11 mouse cellular contexts compared by ENCODE assay signal in genomic region chr17:6835333-6835916, GRCm38 (mm10). TPM values are rescaled to one million over a fixed set of nuclear protein-coding genes. Genes with fewer than 3 reads are reported as not detected.
DNase-seq lines count a peak whose midpoint lies in the region; ATAC-seq lines count a peak whose summit lies in the region.
"Had no signal": no experiment of that assay in that cellular context is flagged by ENCODE, and none has a peak within 500 bp of the region (broad histone marks: within the 10 kb centered on the region; RNA-seq: fewer than 3 reads in every experiment).

No protein-coding gene starts in this region.

- H3K4me3 ChIP-seq in heart, embryonic 11.5 days (ENCODE audit: low read depth, low read length) = no peak overlapping the region

- peak; percentile 97 for DNase-seq in heart, adult 11 months
- peak; percentile 1 for DNase-seq in ES-CJ7 (ENCODE audit: low read depth, low spot score)
- DNase-seq in induced T-regulatory cell, adult 2 months (ENCODE audit: low read depth) = peak; percentile 27
- peak; percentile 34 for DNase-seq in skeletal muscle tissue, adult 2 months (ENCODE audit: low read depth, low spot score)
- DNase-seq in cerebellum, postnatal 4 days (ENCODE audit: low spot score in 2 of 2) = no peak
- no peak for DNase-seq in T-cell, adult 2 months (ENCODE audit: low spot score)
- no peak for DNase-seq in gastrocnemius, postnatal 4 days (ENCODE audit: low spot score in 2 of 2)
- DNase-seq: embryo, embryonic 11 days; gastrocnemius, postnatal 10 days; kidney, adult 9 months had no signal

- no peak overlapping the region for H3K4me2 ChIP-seq in heart, embryonic 11.5 days

- 49% methylated on average over 7 of the region's 7 CpGs for WGBS in heart, embryonic 11.5 days (ENCODE audit: insufficient replicate concordance)

- no peaks in the 10 kb centered on the region for H3K9me3 ChIP-seq in heart, embryonic 11.5 days (replicated peaks; ENCODE audit: control insufficient read depth, low read length)

- no peak overlapping the region for H3K27ac ChIP-seq in heart, embryonic 11.5 days (ENCODE audit: low read depth, low read length)

- ATAC-seq in heart, embryonic 11.5 days (replicated peaks; ENCODE audit: insufficient number of reproducible peaks, low FRiP score, low TSS enrichment) = no peak

- no peaks in the 10 kb centered on the region for H3K27me3 ChIP-seq in heart, embryonic 11.5 days (ENCODE audit: control insufficient read depth, insufficient read depth, low read length)

- no peak overlapping the region for H3K9ac ChIP-seq in heart, embryonic 11.5 days (ENCODE audit: low read depth, low read length)

- H3K4me1 ChIP-seq in heart, embryonic 11.5 days (ENCODE audit: control insufficient read depth, insufficient read depth, low read length) = no peaks in the 10 kb centered on the region

- no peaks in the 10 kb centered on the region for H3K36me3 ChIP-seq in heart, embryonic 11.5 days (ENCODE audit: control insufficient read depth, insufficient read depth, low read length)

RNA-seq across cellular contexts. Expression of gene Ezr, which starts 52.8 kb away (rescaled TPM):
- 89.2 and 109 TPM in 2 replicates for polyA plus RNA-seq in heart, embryonic 11.5 days (2014; fragmentation: Nextera tagmentation; extraction: Ambion mirVana)
- total RNA-seq in gastrocnemius, postnatal 4 days (2021) = 10 to 100 TPM; 14.3 to 18.9 TPM

Comparison
In these comparisons a context has a peak if more than half of its experiments do, and no peak if none do; other contexts are left out.
1. DNase-seq: peak in heart, adult 11 months (single experiment), ES-CJ7 (single experiment), induced T-regulatory cell, adult 2 months (single experiment) and skeletal muscle tissue, adult 2 months (single experiment); none in cerebellum, postnatal 4 days (0 of 2), T-cell, adult 2 months (single experiment) and gastrocnemius, postnatal 4 days (0 of 2).